Mouse (Mus musculus) embryonic facial prominence, embryonic 11.5 days (tissue): ENCODE measurements at regions not wholly inside any gene's neighbourhood (a gene's known extent, or its start where the extent isn't known, plus 50 kb on each side); places are given as distances from the start of the nearest gene placed in this dataset.

Experiments used
- ATAC-seq: fragments of 200-750 bp; cut with Nextera tagmentation; replicated peaks from 2 replicates; pipeline ENCODE4 v1.8.0; 2017; ENCODE audit warnings: low read depth; ENCODE audit not compliant: insufficient number of reproducible peaks, low FRiP score, low TSS enrichment
- DNase-seq: peaks from one replicate; pipeline ENCODE4 v3.0.0-alpha.2; 2015; ENCODE audit warnings: low spot score
- H3K27ac ChIP-seq: fragments of 300-500 bp; sonication (generic); replicated peaks from 2 replicates; pipeline ENCODE4 v1.5.1; 2014; ENCODE audit warnings: mild to moderate bottlenecking, low read depth, low read length, control low read depth
- H3K27me3 ChIP-seq: fragments of 300-500 bp; sonication (generic); 2 replicates; pipeline ENCODE4 v1.6.1; 2014; ENCODE audit warnings: mild to moderate bottlenecking, low read length, moderate library complexity, mixed read lengths; ENCODE audit not compliant: control insufficient read depth, insufficient read depth
- H3K36me3 ChIP-seq: fragments of 300-500 bp; sonication (generic); replicated peaks from 2 replicates; pipeline ENCODE4 v1.6.1; 2014; ENCODE audit warnings: low read depth, mild to moderate bottlenecking, low read length, moderate library complexity, mixed read lengths; ENCODE audit not compliant: control insufficient read depth, insufficient read depth
- H3K4me1 ChIP-seq: fragments of 300-500 bp; sonication (generic); 2 replicates; pipeline ENCODE4 v1.6.1; 2014; ENCODE audit warnings: low read length, mixed read lengths; ENCODE audit not compliant: control insufficient read depth, insufficient read depth
- H3K4me2 ChIP-seq: fragments of 300-500 bp; sonication (generic); 2 replicates; pipeline ENCODE4 v1.6.1; 2014; ENCODE audit warnings: low read depth, mild to moderate bottlenecking, control low read depth, low read length, moderate library complexity
- H3K4me3 ChIP-seq: fragments of 300-500 bp; sonication (generic); 2 replicates; pipeline ENCODE4 v1.5.1; 2014; ENCODE audit warnings: low read depth, low read length, control low read depth
- H3K9ac ChIP-seq: fragments of 300-500 bp; sonication (generic); replicated peaks from 2 replicates; pipeline ENCODE4 v1.6.1; 2014; ENCODE audit warnings: mild to moderate bottlenecking, control low read depth, low read length
- H3K9me3 ChIP-seq: fragments of 300-500 bp; sonication (generic); replicated peaks from 2 replicates; pipeline ENCODE4 v1.6.1; 2016; ENCODE audit warnings: mild to moderate bottlenecking, low read length, inconsistent platforms, mixed read lengths; ENCODE audit not compliant: control insufficient read depth
- WGBS: fragments of 180-500 bp; shearing (Covaris S2); extraction: QIAGEN DNeasy Blood & Tissue Kit; methylation state at CpG from one replicate; pipeline ENCODE4 v1.1.7; 2014; 5-methylcytosine and 5-hydroxymethylcytosine counted together

DNA sequence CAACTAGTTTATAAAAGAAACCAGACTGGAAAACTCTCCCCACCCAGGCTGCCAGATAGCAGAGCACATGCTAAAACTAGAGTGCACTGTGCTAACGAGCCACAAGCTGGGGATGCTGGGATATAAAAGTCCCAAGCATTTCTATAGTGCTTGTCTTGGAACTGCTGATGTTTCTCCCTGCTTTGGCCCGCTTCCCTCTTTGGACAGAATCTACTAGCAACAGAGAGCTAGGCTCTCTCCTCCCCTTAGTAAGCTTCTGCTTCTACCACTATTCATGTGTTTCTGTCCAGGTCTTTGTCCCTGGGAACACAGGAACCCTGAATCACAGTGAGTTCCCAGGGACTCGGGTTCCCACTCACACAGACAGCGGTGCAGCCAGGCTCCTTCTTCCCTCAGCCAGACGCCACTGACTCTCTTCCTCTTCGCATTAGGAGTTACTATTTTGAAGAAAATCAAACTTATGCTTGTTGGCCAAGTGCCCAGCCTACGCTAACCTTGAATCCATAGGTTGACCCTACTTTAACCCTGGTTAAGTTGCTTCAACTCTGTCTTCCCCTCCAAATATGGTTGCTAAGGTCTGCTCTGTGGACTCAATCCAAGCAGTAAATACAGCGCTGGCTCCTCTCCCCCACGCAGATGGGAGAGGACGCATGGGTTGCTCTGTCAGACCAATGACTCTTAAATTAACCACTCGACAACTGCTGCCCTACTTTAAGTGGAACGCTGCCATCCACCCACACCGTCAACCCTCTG lies 113.4 kb upstream of the Dapk1 start:
- H3K9me3 ChIP-seq = no peaks in the 10 kb centered on the region
- WGBS = 75% methylated on average over 13 of the region's 13 CpGs
- H3K9ac ChIP-seq = no peak overlapping the region
- H3K27ac ChIP-seq = no peak overlapping the region
- H3K27me3 ChIP-seq = no peaks in the 10 kb centered on the region
- ATAC-seq = no peak
- DNase-seq = no peak
- no peak overlapping the region for H3K4me3 ChIP-seq
- H3K4me1 ChIP-seq = no peaks in the 10 kb centered on the region; the same call in 1 of the 2 replicates
- H3K4me2 ChIP-seq = no peak overlapping the region
- no peaks in the 10 kb centered on the region for H3K36me3 ChIP-seq

DNA sequence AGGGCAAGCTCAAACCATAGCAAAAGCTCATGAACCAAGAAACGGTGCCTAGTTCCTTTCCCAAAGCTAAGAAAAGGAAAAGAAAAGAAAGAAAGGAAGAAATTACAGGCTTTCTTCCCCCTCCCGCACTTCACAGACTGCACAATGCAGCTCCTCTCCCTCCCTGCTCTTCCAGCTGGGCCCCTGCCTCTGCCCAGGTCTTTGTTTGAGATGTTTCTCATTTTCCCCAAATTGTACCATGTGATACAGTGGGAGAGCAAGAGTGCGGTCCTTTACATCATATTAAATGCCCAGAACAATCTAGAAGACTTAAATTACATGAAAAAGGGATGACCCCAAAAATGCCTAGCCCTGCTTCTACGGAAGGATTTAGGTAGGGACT lies 112.9 kb upstream of the Dapk1 start:
- H3K27ac ChIP-seq = no peak overlapping the region
- H3K4me3 ChIP-seq = no peak overlapping the region
- no peaks in the 10 kb centered on the region; the same call in 1 of the 2 replicates for H3K4me1 ChIP-seq
- H3K9me3 ChIP-seq = no peaks in the 10 kb centered on the region
- no peaks in the 10 kb centered on the region for H3K36me3 ChIP-seq
- WGBS = 74% methylated on average over 4 of the region's 4 CpGs
- H3K27me3 ChIP-seq = no peaks in the 10 kb centered on the region
- ATAC-seq = no peak
- H3K9ac ChIP-seq = no peak overlapping the region
- H3K4me2 ChIP-seq = no peak overlapping the region
- DNase-seq = no peak

DNA sequence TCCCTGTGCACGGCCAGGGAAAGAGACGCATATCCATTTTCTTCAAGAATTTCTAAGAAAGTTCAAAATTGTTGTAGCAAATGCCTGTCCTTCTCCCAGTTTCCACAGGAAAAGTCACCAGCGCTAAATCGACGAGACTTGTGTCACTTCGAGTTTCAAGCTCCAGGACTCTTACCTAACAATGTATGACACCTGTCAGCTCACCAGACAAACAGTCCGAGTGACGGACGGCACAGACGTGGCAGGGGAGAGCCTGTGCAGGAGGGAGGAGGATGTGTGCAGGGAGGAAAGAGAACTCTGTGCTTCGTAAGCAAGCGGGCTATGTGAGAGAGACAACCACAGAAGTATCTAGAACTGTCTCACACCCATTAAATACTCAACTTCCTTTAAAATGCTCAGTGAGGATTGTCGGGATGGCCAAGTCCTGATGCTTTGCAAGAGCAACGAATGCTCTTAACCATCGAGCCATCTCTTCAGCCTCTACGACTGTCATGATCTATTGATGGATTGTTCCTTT lies 109.7 kb upstream of the Dapk1 start:
- Histone ChIP-seq H3K9ac (no peak overlapping the region), H3K27me3 (no peaks in the 10 kb centered on the region), H3K4me2 (no peak overlapping the region), H3K9me3 (no peaks in the 10 kb centered on the region), H3K27ac (no peak overlapping the region), H3K36me3 (no peaks in the 10 kb centered on the region), H3K4me3 (no peak overlapping the region), H3K4me1 (no peaks in the 10 kb centered on the region; the same call in 1 of the 2 replicates)
- ATAC-seq = no peak
- whole genome bisulfite sequencing = 76% methylated on average over 16 of the region's 16 CpGs
- no peak for DNase-seq

DNA sequence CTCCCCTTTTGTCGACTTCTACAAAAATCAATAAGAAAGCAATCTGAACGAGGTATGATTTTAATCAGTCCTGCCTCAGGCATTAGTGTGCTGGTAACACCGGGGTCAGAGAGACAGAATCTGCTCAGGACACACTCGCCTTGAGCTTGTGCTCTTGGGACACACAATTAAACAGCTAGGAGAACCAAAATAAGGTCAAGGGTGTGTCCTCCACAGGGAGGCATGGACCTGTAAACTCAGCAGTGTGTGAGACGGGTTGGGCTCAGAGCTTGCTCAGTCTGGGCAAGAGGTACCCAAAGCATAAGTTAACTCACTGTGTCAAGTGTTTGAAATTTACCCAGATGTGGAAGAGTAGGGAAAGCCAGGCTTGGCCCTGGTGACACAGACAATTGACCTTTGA lies 107.9 kb upstream of the Dapk1 start:
- no peaks in the 10 kb centered on the region for H3K4me1 ChIP-seq
- DNase-seq (no peak), ATAC-seq (no peak)
- no peaks in the 10 kb centered on the region for H3K36me3 ChIP-seq
- H3K27me3 ChIP-seq = no peaks in the 10 kb centered on the region
- H3K4me2 ChIP-seq = no peak overlapping the region
- no peaks in the 10 kb centered on the region for H3K9me3 ChIP-seq
- H3K4me3 ChIP-seq = no peak overlapping the region
- WGBS = 35% methylated on average over 5 of the region's 5 CpGs
- no peak overlapping the region for H3K27ac ChIP-seq
- no peak overlapping the region for H3K9ac ChIP-seq

DNA sequence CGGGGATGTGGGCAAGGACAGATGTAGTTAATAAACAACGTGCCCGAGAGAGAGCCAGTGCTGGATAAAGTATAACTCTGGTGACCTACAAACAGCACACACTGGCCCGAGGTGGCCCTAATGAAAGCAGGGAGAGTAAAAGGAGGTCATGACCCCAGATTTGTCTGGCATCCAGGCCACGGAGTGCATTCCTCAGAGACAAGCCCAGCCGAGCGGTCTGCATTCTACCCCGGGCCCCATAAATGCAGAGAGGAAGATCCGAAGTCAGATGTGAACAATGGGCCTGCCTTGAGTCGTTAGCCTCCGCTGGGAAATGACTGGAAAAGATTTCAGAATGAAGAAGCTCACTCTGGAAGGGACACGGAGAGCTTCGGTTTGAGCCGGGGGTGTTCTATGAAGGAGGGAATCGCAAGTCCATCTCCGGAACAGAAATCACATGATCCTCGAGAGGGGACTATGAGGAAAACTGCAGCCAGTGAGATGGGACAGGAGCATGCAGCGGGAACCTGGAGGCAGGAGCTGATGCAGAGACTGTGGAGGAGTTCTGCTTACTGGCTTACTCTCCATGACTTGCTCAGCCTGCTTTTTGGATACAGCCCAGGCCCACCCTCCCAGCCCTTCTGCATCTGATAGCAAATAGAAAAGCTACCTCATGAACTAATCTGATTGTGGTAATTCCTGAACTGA lies 103.9 kb upstream of the Dapk1 start:
- ATAC-seq (peak; percentile 70), DNase-seq (peak; percentile 51)
- no peak overlapping the region for H3K4me3 ChIP-seq
- H3K27me3 ChIP-seq = no peaks in the 10 kb centered on the region
- H3K36me3 ChIP-seq = no peaks in the 10 kb centered on the region
- H3K4me1 ChIP-seq = no peaks in the 10 kb centered on the region
- 11% methylated on average over 18 of the region's 18 CpGs for WGBS
- no peaks in the 10 kb centered on the region for H3K9me3 ChIP-seq
- H3K27ac ChIP-seq = no peak overlapping the region
- no peak overlapping the region for H3K4me2 ChIP-seq
- H3K9ac ChIP-seq = peak overlapping the region; percentile 32; the same call in 1 of the 2 replicates

DNA sequence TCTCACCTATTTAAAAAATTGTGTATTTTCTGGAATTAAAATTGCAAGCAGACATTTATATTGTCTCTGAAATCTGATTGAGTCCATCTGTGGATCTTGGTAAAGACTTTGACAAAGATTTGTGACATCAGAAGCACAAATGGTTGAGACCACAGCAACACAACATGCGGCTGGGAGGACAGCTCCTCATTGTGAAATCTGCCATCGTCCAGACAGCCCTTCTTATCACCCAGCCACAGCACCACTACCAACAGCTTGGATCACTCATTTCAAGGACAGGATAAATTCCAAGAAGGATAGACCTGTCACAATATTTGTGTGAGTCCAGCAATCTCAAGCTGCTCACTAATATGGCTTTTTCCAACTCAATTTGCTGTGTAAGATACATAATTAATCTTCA lies 97.6 kb upstream of the Dapk1 start:
- 82% methylated on average over 2 of the region's 2 CpGs for WGBS
- Histone ChIP-seq H3K27ac (no peak overlapping the region), H3K9me3 (no peaks in the 10 kb centered on the region), H3K27me3 (no peaks in the 10 kb centered on the region), H3K4me1 (0 out of 2 replicates have a peak, but pooled peaks cover 3% of the 10 kb centered on the region), H3K9ac (no peak overlapping the region), H3K4me2 (no peak overlapping the region), H3K4me3 (no peak overlapping the region), H3K36me3 (no peaks in the 10 kb centered on the region)
- ATAC-seq (no peak), DNase-seq (no peak)

DNA sequence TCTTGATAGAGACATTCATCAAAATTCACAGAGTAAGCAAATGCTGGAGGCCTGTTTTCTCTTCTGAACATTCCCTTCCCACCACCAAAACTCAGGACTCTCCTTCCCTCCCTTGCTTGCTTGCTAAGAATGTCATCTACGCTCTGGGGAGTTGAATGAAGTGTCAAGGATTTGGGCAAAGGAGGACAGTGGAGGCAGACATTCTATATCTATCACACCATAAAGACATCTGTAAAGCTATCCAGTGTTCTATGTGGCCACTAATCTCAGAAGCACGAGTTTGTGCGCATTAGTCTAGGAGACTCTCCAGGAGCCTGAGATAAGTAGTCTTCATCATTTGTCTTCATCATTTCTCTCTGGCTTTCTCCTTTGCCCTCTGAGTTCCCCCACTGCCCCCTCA lies 94.1 kb upstream of the Dapk1 start:
- no peak for ATAC-seq
- Histone ChIP-seq H3K4me2 (no peak overlapping the region), H3K4me1 (0 out of 2 replicates have a peak, but pooled peaks cover 3% of the 10 kb centered on the region), H3K27me3 (no peaks in the 10 kb centered on the region), H3K36me3 (no peaks in the 10 kb centered on the region), H3K27ac (0 out of 2 replicates have a peak overlapping the region, but pooled peaks have one; percentile 21), H3K9ac (no peak overlapping the region), H3K9me3 (no peaks in the 10 kb centered on the region), H3K4me3 (no peak overlapping the region)
- DNase-seq = no peak
- 59% methylated on average over 3 of the region's 3 CpGs for WGBS

DNA sequence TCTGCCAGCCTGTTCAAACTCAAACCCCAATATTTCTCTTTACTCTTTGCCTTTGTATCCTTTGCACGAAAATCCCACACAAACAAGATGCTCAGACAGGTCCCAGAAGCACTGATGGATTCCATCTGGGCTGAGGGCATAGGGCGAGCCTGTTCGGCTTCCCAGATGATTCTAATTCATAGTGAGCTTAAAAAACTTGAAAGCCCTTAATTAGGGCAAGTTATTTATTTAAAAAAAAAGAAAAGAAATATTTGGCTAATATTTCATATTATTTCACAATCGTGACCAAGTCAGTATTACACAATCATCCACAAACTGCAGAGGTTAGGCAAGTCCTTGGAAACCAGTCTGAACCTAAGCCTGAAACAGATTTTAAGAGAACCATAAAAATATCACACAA lies 93.7 kb upstream of the Dapk1 start:
- peak; percentile 62 for DNase-seq
- no peaks in the 10 kb centered on the region for H3K36me3 ChIP-seq
- 30% methylated on average over 4 of the region's 4 CpGs for WGBS

More for the DNA sequence above, 93.7 kb upstream of the Dapk1 start:
- Histone ChIP-seq H3K4me3 (no peak overlapping the region), H3K4me2 (no peak overlapping the region), H3K4me1 (0 out of 2 replicates have a peak, but pooled peaks cover 3% of the 10 kb centered on the region), H3K9me3 (no peaks in the 10 kb centered on the region), H3K9ac (no peak overlapping the region), H3K27ac (0 out of 2 replicates have a peak overlapping the region, but pooled peaks have one; percentile 21), H3K27me3 (no peaks in the 10 kb centered on the region)
- ATAC-seq = no peak
